Mouse (Mus musculus): ENCODE measurements around the gene Gramd4.

The Gramd4 gene

GRCm38 (mm10) chr15:86070368-86070767 is 12.9 kb downstream of the Gramd4 start:
- DNase-seq (ENCODE audit: low spot score), result no peak

- DNase-seq (ENCODE audit: low spot score), result no peak
These were observed 13.7 kb downstream of the Gramd4 start for GRCm38 (mm10) chr15:86071166-86071565.

- peak; percentile 56 for DNase-seq (ENCODE audit: low spot score)
These were observed 16.9 kb downstream of the Gramd4 start for GRCm38 (mm10) chr15:86074171-86074937.

- no peak for DNase-seq (ENCODE audit: low spot score)
These were observed 18.0 kb downstream of the Gramd4 start for GRCm38 (mm10) chr15:86075305-86076047.

GRCm38 (mm10) chr15:86076048-86076315 is 18.5 kb downstream of the Gramd4 start:
- no peak for DNase-seq (ENCODE audit: low spot score)

- no peak for DNase-seq (ENCODE audit: low spot score)
These were observed 18.9 kb downstream of the Gramd4 start for GRCm38 (mm10) chr15:86076378-86076777.

GRCm38 (mm10) chr15:86077934-86078333 is 20.4 kb downstream of the Gramd4 start:
- DNase-seq (ENCODE audit: low spot score), result no peak

GRCm38 (mm10) chr15:86078481-86079216 is 21.2 kb downstream of the Gramd4 start:
- no peak for DNase-seq (ENCODE audit: low spot score)

GRCm38 (mm10) chr15:86079467-86079866 is 22.0 kb downstream of the Gramd4 start:
- DNase-seq (ENCODE audit: low spot score), result no peak

GRCm38 (mm10) chr15:86079876-86080275 is 22.4 kb downstream of the Gramd4 start:
- no peak for DNase-seq (ENCODE audit: low spot score)

GRCm38 (mm10) chr15:86080408-86080807 is 22.9 kb downstream of the Gramd4 start:
- DNase-seq (ENCODE audit: low spot score), result no peak

GRCm38 (mm10) chr15:86081654-86082053 is 24.2 kb downstream of the Gramd4 start:
- DNase-seq (ENCODE audit: low spot score), result no peak

- DNase-seq (ENCODE audit: low spot score), result no peak
These were observed 25.1 kb downstream of the Gramd4 start for GRCm38 (mm10) chr15:86082551-86082961.

- no peak for DNase-seq (ENCODE audit: low spot score)
These were observed 25.8 kb downstream of the Gramd4 start for GRCm38 (mm10) chr15:86083261-86083741.

GRCm38 (mm10) chr15:86085301-86086225 is 28.1 kb downstream of the Gramd4 start:
- no peak for DNase-seq (ENCODE audit: low spot score)

GRCm38 (mm10) chr15:86086291-86086706 is 28.8 kb downstream of the Gramd4 start:
- no peak for DNase-seq (ENCODE audit: low spot score)

- DNase-seq (ENCODE audit: low spot score), result no peak
These were observed 30.2 kb downstream of the Gramd4 start for GRCm38 (mm10) chr15:86087591-86088149.

- no peak for DNase-seq (ENCODE audit: low spot score)
These were observed 30.8 kb downstream of the Gramd4 start for GRCm38 (mm10) chr15:86088266-86088790.

- DNase-seq (ENCODE audit: low spot score), result no peak
These were observed 31.7 kb downstream of the Gramd4 start for GRCm38 (mm10) chr15:86089091-86089744.

GRCm38 (mm10) chr15:86089991-86090529 is 32.6 kb downstream of the Gramd4 start:
- peak; percentile 84 for DNase-seq (ENCODE audit: low spot score)

Measured in lung, postnatal 25 days (tissue).